Mouse (Mus musculus): ENCODE data around the gene Fads3. TPM values are rescaled to one million over a fixed set of nuclear protein-coding genes. Genes with fewer than 3 reads are reported as not detected.

Gene Fads3
- polyA plus RNA-seq, 2 experiments from 2014 or later: not detected

GRCm38 (mm10) chr19:10053692-10054260, 12.4 kb downstream of the Fads3 start:
- ATAC-seq: no peak

- no peak for ATAC-seq
Observed at GRCm38 (mm10) chr19:10054361-10055075, 13.1 kb downstream of the Fads3 start.

- no peak for ATAC-seq
Observed at GRCm38 (mm10) chr19:10055261-10055660, 13.9 kb downstream of the Fads3 start.

GRCm38 (mm10) chr19:10055783-10056660, 14.7 kb downstream of the Fads3 start:
- ATAC-seq: no peak

- no peak for ATAC-seq
Observed at GRCm38 (mm10) chr19:10056686-10057085, 15.3 kb downstream of the Fads3 start.

- no peak for ATAC-seq
Observed at GRCm38 (mm10) chr19:10057486-10058351, 16.4 kb downstream of the Fads3 start.

- ATAC-seq: no peak
Observed at GRCm38 (mm10) chr19:10058352-10058825, 17.0 kb downstream of the Fads3 start.

GRCm38 (mm10) chr19:10058876-10059427, 17.6 kb downstream of the Fads3 start:
- ATAC-seq: no peak

- ATAC-seq: no peak
Observed at GRCm38 (mm10) chr19:10059911-10060567, 18.7 kb downstream of the Fads3 start.

- ATAC-seq: no peak
Observed at GRCm38 (mm10) chr19:10060783-10061590, 19.6 kb downstream of the Fads3 start.

GRCm38 (mm10) chr19:10061624-10062023, 20.3 kb downstream of the Fads3 start:
- no peak for ATAC-seq

- no peak for ATAC-seq
Observed at GRCm38 (mm10) chr19:10062292-10062691, 20.9 kb downstream of the Fads3 start.

- ATAC-seq: no peak
Observed at GRCm38 (mm10) chr19:10062862-10063261, 21.5 kb downstream of the Fads3 start.

- no peak for ATAC-seq
Observed at GRCm38 (mm10) chr19:10064173-10065012, 23.0 kb downstream of the Fads3 start.

GRCm38 (mm10) chr19:10065465-10066188, 24.3 kb downstream of the Fads3 start:
- ATAC-seq: no peak

- no peak for ATAC-seq
Observed at GRCm38 (mm10) chr19:10066189-10066500, 24.8 kb downstream of the Fads3 start.

GRCm38 (mm10) chr19:10066502-10066901, 25.1 kb downstream of the Fads3 start:
- ATAC-seq: no peak

GRCm38 (mm10) chr19:10067701-10068100, 26.3 kb downstream of the Fads3 start:
- no peak for ATAC-seq
